Mouse (Mus musculus): Measurements from ENCODE around the gene Nfe2.

Nfe2 gene

GRCm38 (mm10) chr15:103257790-103258728 is at the start of gene Nfe2:
Gene Nfe2, minus strand, starts transcription at chr15:103258403.
- no peak for DNase-seq (ENCODE audit: low spot score in 2 of 2)

GRCm38 (mm10) chr15:103307125-103307524 is 48.9 kb upstream of the Nfe2 start:
- peak; percentile 95 to 96 for DNase-seq (ENCODE audit: low spot score in 2 of 2)

GRCm38 (mm10) chr15:103305792-103306645 is 47.8 kb upstream of the Nfe2 start:
- DNase-seq (ENCODE audit: low spot score in 2 of 2), result no peak

- DNase-seq (ENCODE audit: low spot score in 2 of 2), result peak; percentile 96 to 99
Observed at GRCm38 (mm10) chr15:103305070-103305678, 47.0 kb upstream of the Nfe2 start.

- no peak for DNase-seq (ENCODE audit: low spot score in 2 of 2)
Observed at GRCm38 (mm10) chr15:103304616-103304969, 46.4 kb upstream of the Nfe2 start.

- DNase-seq (ENCODE audit: low spot score in 2 of 2), result no peak
Observed at GRCm38 (mm10) chr15:103303916-103304615, 45.9 kb upstream of the Nfe2 start.

GRCm38 (mm10) chr15:103302341-103303021 is 44.3 kb upstream of the Nfe2 start:
- DNase-seq (ENCODE audit: low spot score in 2 of 2), result no peak

GRCm38 (mm10) chr15:103301547-103302340 is 43.5 kb upstream of the Nfe2 start:
- no peak for DNase-seq (ENCODE audit: low spot score in 2 of 2)

GRCm38 (mm10) chr15:103301046-103301445 is 42.8 kb upstream of the Nfe2 start:
- DNase-seq (ENCODE audit: low spot score in 2 of 2), result no peak

GRCm38 (mm10) chr15:103300560-103300959 is 42.4 kb upstream of the Nfe2 start:
- DNase-seq (ENCODE audit: low spot score in 2 of 2), result peak in 1 of 2 experiments; percentile 10

- DNase-seq (ENCODE audit: low spot score in 2 of 2), result peak; percentile 72 to 74
Observed at GRCm38 (mm10) chr15:103300067-103300471, 41.9 kb upstream of the Nfe2 start.

GRCm38 (mm10) chr15:103299644-103300043 is 41.4 kb upstream of the Nfe2 start:
- DNase-seq (ENCODE audit: low spot score in 2 of 2), result no peak

- DNase-seq (ENCODE audit: low spot score in 2 of 2), result peak in 1 of 2 experiments; percentile 7
Observed at GRCm38 (mm10) chr15:103298861-103299616, 40.8 kb upstream of the Nfe2 start.

GRCm38 (mm10) chr15:103298026-103298425 is 39.8 kb upstream of the Nfe2 start:
- no peak for DNase-seq (ENCODE audit: low spot score in 2 of 2)

GRCm38 (mm10) chr15:103297313-103297712 is 39.1 kb upstream of the Nfe2 start:
- no peak for DNase-seq (ENCODE audit: low spot score in 2 of 2)

- no peak for DNase-seq (ENCODE audit: low spot score in 2 of 2)
Observed at GRCm38 (mm10) chr15:103295851-103296250, 37.6 kb upstream of the Nfe2 start.

GRCm38 (mm10) chr15:103294649-103295048 is 36.4 kb upstream of the Nfe2 start:
- no peak for DNase-seq (ENCODE audit: low spot score in 2 of 2)

- DNase-seq (ENCODE audit: low spot score in 2 of 2), result no peak
Observed at GRCm38 (mm10) chr15:103293375-103293774, 35.2 kb upstream of the Nfe2 start.

GRCm38 (mm10) chr15:103292673-103293345 is 34.6 kb upstream of the Nfe2 start:
- no peak for DNase-seq (ENCODE audit: low spot score in 2 of 2)

Measured in right cerebral cortex, adult 2 months (tissue).